Mouse (Mus musculus): Measurements from ENCODE around the gene Edc4.
"Not testable (repeated sequence)": the region's sequence is repeated elsewhere in the genome, so short reads cannot be mapped to it uniquely, and the experiment has no call there.

Edc4 gene

GRCm38 (mm10) chr8:105880754-105881520 lies at the start of gene Edc4:
Gene Edc4 (plus strand): TSS chr8:105880881.
- DNase-seq: peak; percentile 82

GRCm38 (mm10) chr8:105833740-105834139 lies 46.9 kb upstream of the Edc4 start:
- not testable (repeated sequence) for DNase-seq

GRCm38 (mm10) chr8:105835318-105835717 lies 45.4 kb upstream of the Edc4 start:
- DNase-seq: no peak

- DNase-seq: no peak
Observed at GRCm38 (mm10) chr8:105836991-105837390, 43.7 kb upstream of the Edc4 start.

GRCm38 (mm10) chr8:105839209-105839608 lies 41.5 kb upstream of the Edc4 start:
- no peak for DNase-seq

GRCm38 (mm10) chr8:105846678-105847077 lies 34.0 kb upstream of the Edc4 start:
- no peak for DNase-seq

- DNase-seq: no peak
Observed at GRCm38 (mm10) chr8:105850014-105850413, 30.7 kb upstream of the Edc4 start.

- DNase-seq: no peak
Observed at GRCm38 (mm10) chr8:105850611-105851010, 30.1 kb upstream of the Edc4 start.

- DNase-seq: peak; percentile 77
Observed at GRCm38 (mm10) chr8:105851651-105852143, 29.0 kb upstream of the Edc4 start.

GRCm38 (mm10) chr8:105852146-105852729 lies 28.4 kb upstream of the Edc4 start:
- no peak for DNase-seq

- DNase-seq: no peak
Observed at GRCm38 (mm10) chr8:105853178-105853577, 27.5 kb upstream of the Edc4 start, which contains the start of gene Cenpt. Gene Cenpt (minus strand): TSS chr8:105853278.

- peak; percentile 32 for DNase-seq
Observed at GRCm38 (mm10) chr8:105854303-105854702, 26.4 kb upstream of the Edc4 start.

GRCm38 (mm10) chr8:105854715-105855216 lies 25.9 kb upstream of the Edc4 start, which contains the start of gene Thap11:
Gene Thap11 (plus strand): TSS chr8:105855132.
- DNase-seq: peak; percentile 86

GRCm38 (mm10) chr8:105855248-105856167 lies 25.2 kb upstream of the Edc4 start:
- peak; percentile 47 for DNase-seq

- DNase-seq: no peak
Observed at GRCm38 (mm10) chr8:105856168-105856835, 24.4 kb upstream of the Edc4 start.

GRCm38 (mm10) chr8:105858495-105858894 lies 22.2 kb upstream of the Edc4 start:
- DNase-seq: no peak

- DNase-seq: no peak
Observed at GRCm38 (mm10) chr8:105859314-105859713, 21.4 kb upstream of the Edc4 start.

GRCm38 (mm10) chr8:105860143-105860981 lies 20.3 kb upstream of the Edc4 start, which contains the start of gene Nutf2:
Gene Nutf2 (plus strand): TSS chr8:105860580.
- peak; percentile 89 for DNase-seq

- DNase-seq: no peak
Observed at GRCm38 (mm10) chr8:105861951-105862350, 18.7 kb upstream of the Edc4 start.

- no peak for DNase-seq
Observed at GRCm38 (mm10) chr8:105866364-105867029, 14.2 kb upstream of the Edc4 start.

- DNase-seq: no peak
Observed at GRCm38 (mm10) chr8:105874301-105874700, 6.4 kb upstream of the Edc4 start.

Measured in cerebellum, adult 11 months (tissue).